8 mouse cellular contexts compared by ENCODE assay signal in genomic region chr3:53590139-53590621, GRCm38 (mm10).
DNase-seq lines count a peak whose midpoint lies in the region; ATAC-seq and TF ChIP-seq lines count a peak whose summit lies in the region.

No protein-coding gene starts in this region.

- peak; percentile 83 for TF ChIP-seq CTCF in layer of hippocampus, adult 2 months (conservative IDR thresholded peaks at IDR 0.05)
- peak; percentile 73 for TF ChIP-seq CTCF in lung, postnatal 0 days (IDR thresholded peaks at IDR 0.05)

- ATAC-seq in CD4-positive, CD25-positive, alpha-beta regulatory T cell, adult 4 months = no peak
- peak; percentile 75; the same call in 1 of the 2 replicates for ATAC-seq in embryonic facial prominence, embryonic 12.5 days (ENCODE audit: insufficient number of reproducible peaks, insufficient read depth, low FRiP score, low TSS enrichment)
- peak; percentile 39 to 44; a peak in 1 of 4 replicates for ATAC-seq in hematopoietic stem cell, adult 5-6 weeks (replicated peaks in 1 of 2; ENCODE audit: insufficient read depth in 1 of 2, low FRiP score in 2 of 2, low TSS enrichment in 1 of 2, low read depth in 1 of 2, poor library complexity in 2 of 2, severe bottlenecking in 2 of 2)
- peak; percentile 73 for ATAC-seq in lung, postnatal 0 days

- H3K4me3 ChIP-seq in embryonic facial prominence, embryonic 12.5 days = no peak overlapping the region
- H3K4me3 ChIP-seq in layer of hippocampus, adult 2 months = no peak overlapping the region
- no peak overlapping the region for H3K4me3 ChIP-seq in lung, postnatal 0 days (ENCODE audit: low read depth, low read length)

- H3K36me3 ChIP-seq in embryonic facial prominence, embryonic 12.5 days = no peaks in the 10 kb centered on the region
- no peaks in the 10 kb centered on the region for H3K36me3 ChIP-seq in lung, postnatal 0 days (ENCODE audit: insufficient read depth, low read length)

- WGBS in embryonic facial prominence, embryonic 12.5 days = 4% methylated on average over 2 of the region's 2 CpGs
- 0% methylated on average over 2 of the region's 2 CpGs for whole genome bisulfite sequencing in lung, postnatal 0 days

- 0 out of 2 replicates have a peak overlapping the region, but pooled peaks have one; percentile 60 for H3K27ac ChIP-seq in embryonic facial prominence, embryonic 12.5 days
- 0 out of 2 replicates have a peak overlapping the region, but pooled peaks have one; percentile 4 for H3K27ac ChIP-seq in layer of hippocampus, adult 2 months
- peak overlapping the region; percentile 69 for H3K27ac ChIP-seq in lung, postnatal 0 days (ENCODE audit: low read length)

- no peak for TF ChIP-seq EP300 in lung, postnatal 0 days (IDR thresholded peaks at IDR 0.05)

- H3K27me3 ChIP-seq in embryonic facial prominence, embryonic 12.5 days = no peaks in the 10 kb centered on the region
- no peaks in the 10 kb centered on the region for H3K27me3 ChIP-seq in lung, postnatal 0 days (replicated peaks; ENCODE audit: insufficient read depth, low read length)

- 0 out of 2 replicates have a peak overlapping the region, but pooled peaks have one; percentile 4 for H3K4me2 ChIP-seq in embryonic facial prominence, embryonic 12.5 days (replicated peaks)
- peak overlapping the region; percentile 35; the same call in 1 of the 2 replicates for H3K4me2 ChIP-seq in lung, postnatal 0 days (replicated peaks; ENCODE audit: low read depth, low read length)

- 0 out of 2 replicates have a peak, but pooled peaks cover 10% of the 10 kb centered on the region for H3K4me1 ChIP-seq in embryonic facial prominence, embryonic 12.5 days
- H3K4me1 ChIP-seq in lung, postnatal 0 days (ENCODE audit: insufficient read depth, low read depth, low read length) = no peaks in the 10 kb centered on the region

- no peaks in the 10 kb centered on the region for H3K9me3 ChIP-seq in embryonic facial prominence, embryonic 12.5 days
- H3K9me3 ChIP-seq in lung, postnatal 0 days (ENCODE audit: low read length) = no peaks in the 10 kb centered on the region

- peak; percentile 41 for DNase-seq in CD4-positive, CD25-positive, alpha-beta regulatory T cell, adult 2 months (ENCODE audit: low read depth, low spot score)
- peak; percentile 28 for DNase-seq in adrenal gland, adult 2 months
- peak; percentile 50 to 77 for DNase-seq in layer of hippocampus, adult 2 months (ENCODE audit: low spot score in 2 of 2)
- DNase-seq in lung, postnatal 0 days (ENCODE audit: low spot score) = peak; percentile 84
- peak; percentile 25 for DNase-seq in right cerebral cortex, postnatal 25 days

- H3K9ac ChIP-seq in embryonic facial prominence, embryonic 12.5 days = no peak overlapping the region
- no peak overlapping the region for H3K9ac ChIP-seq in lung, postnatal 0 days (replicated peaks; ENCODE audit: low read depth)

Comparison
In these comparisons a context has a peak if more than half of its experiments do, and no peak if none do; other contexts are left out.
1. DNase-seq: peak in every context shown above with its lines; median percentile 84 in lung, postnatal 0 days; 64 in layer of hippocampus, adult 2 months; 41 in CD4-positive, CD25-positive, alpha-beta regulatory T cell, adult 2 months; 28 in adrenal gland, adult 2 months; 25 in right cerebral cortex, postnatal 25 days.
2. H3K27ac ChIP-seq: peak in every context shown above with its lines; median percentile 69 in lung, postnatal 0 days; 60 in embryonic facial prominence, embryonic 12.5 days; 4 in layer of hippocampus, adult 2 months.